Mouse (Mus musculus): Measurements from ENCODE around the gene Pdp2.

DNA sequence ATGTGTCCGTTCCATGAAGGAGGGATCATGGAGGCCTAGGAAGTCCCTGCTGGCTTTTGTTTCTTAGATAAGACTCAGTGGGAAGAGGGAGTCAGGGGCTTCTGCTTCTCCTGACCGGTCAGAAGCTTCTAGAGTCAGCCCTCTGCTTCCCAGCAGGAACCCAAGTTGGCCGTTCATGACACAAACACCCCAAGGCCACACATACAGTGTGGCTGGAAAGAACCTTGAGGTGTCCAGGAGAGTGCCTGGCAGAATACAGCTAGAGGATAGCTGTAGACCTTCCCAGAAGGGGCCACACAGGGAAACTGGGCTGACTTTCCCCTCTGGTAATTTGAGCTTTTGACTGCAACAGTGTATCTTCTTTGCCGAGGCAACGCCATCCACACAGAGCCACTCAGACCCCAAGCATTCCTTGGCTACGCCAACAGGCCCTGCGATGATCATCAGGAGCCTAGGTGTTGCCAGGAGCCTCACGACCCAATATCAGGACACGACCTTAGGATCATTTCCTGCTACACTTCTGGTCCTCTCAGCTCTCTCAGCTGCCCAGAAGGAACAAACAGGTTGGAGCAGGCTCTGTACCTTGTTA lies 42.0 kb downstream of the Pdp2 start:
- TF ChIP-seq CTCF (IDR thresholded peaks at IDR 0.05; ENCODE audit: extremely low read depth, insufficient read depth, insufficient read length, insufficient replicate concordance) (no peak), POLR2A (IDR thresholded peaks at IDR 0.05; ENCODE audit: low read depth, low read length) (no peak)
